Comparison of ENCODE assay signal across 8 mouse cellular contexts in genomic region chr6:83794760-83795296, GRCm38 (mm10). TPM values are rescaled to one million over a fixed set of nuclear protein-coding genes. Genes with fewer than 3 reads are reported as not detected.
DNase-seq lines count a peak whose midpoint lies in the region; ATAC-seq lines count a peak whose summit lies in the region.

TSS of gene Nagk (plus strand) at chr6:83794982.

- peaks cover 20% of the 10 kb centered on the region for H3K4me1 ChIP-seq in hindbrain, embryonic 15.5 days (replicated peaks)

- DNase-seq in R1 (ENCODE audit: low read depth, low spot score), result peak; percentile 96
- peak; percentile 92 to 96 for DNase-seq in cerebellum, postnatal 25 days
- peak; percentile 90 to 92 for DNase-seq in frontal cortex, postnatal 36 days (ENCODE audit: low spot score in 2 of 2)
- peak; percentile 89 for DNase-seq in left cerebral cortex, adult 11 months (ENCODE audit: low spot score)
- peak; percentile 97 to 98 for DNase-seq in lung, postnatal 4 days
- DNase-seq in retina, postnatal 7 days (ENCODE audit: low read depth, low spot score), result peak; percentile 88
- DNase-seq in urinary bladder, adult 2 months (ENCODE audit: low spot score), result peak; percentile 97

- peak within 1 kb of the TSS; percentile 95 for H3K27ac ChIP-seq in hindbrain, embryonic 15.5 days (replicated peaks)

- H3K4me2 ChIP-seq in hindbrain, embryonic 15.5 days, result peak within 1 kb of the TSS; percentile 84

- ATAC-seq in hindbrain, embryonic 15.5 days (ENCODE audit: low FRiP score, low read depth), result peak; percentile 96

- H3K9ac ChIP-seq in hindbrain, embryonic 15.5 days, result peak within 1 kb of the TSS; percentile 93

- under 1% methylated on average over 43 of the region's 43 CpGs for WGBS in hindbrain, embryonic 15.5 days

- peak within 1 kb of the TSS; percentile 81 for H3K4me3 ChIP-seq in hindbrain, embryonic 15.5 days

- 0 out of 2 replicates have a peak, but pooled peaks cover 3% of the 10 kb centered on the region for H3K36me3 ChIP-seq in hindbrain, embryonic 15.5 days

- H3K27me3 ChIP-seq in hindbrain, embryonic 15.5 days, result no peaks in the 10 kb centered on the region

- H3K9me3 ChIP-seq in hindbrain, embryonic 15.5 days, result no peaks in the 10 kb centered on the region

RNA-seq across cellular contexts. Expression of gene Nagk, which starts in this region (rescaled TPM):
- 115 and 116 TPM in 2 replicates for polyA plus RNA-seq in hindbrain, embryonic 15.5 days (2015; fragmentation: Nextera tagmentation; extraction: Ambion mirVana)
- polyA plus RNA-seq in urinary bladder, adult 2 months (2012; rRNA removed), result 40.8 and 50.9 TPM in 2 replicates

Comparison
In these comparisons a context has a peak if more than half of its experiments do, and no peak if none do; other contexts are left out.
1. Peak in every context shown above with its lines: DNase-seq, ATAC-seq, H3K4me3 ChIP-seq and H3K27ac ChIP-seq.